Mouse (Mus musculus) heart, embryonic 16.5 days (tissue): Measurements from ENCODE around the gene Chrdl2. TPM values are rescaled to one million over a fixed set of nuclear protein-coding genes. Genes with fewer than 3 reads are reported as not detected.

Experiments
- ATAC-seq: fragments of 200-750 bp; cut with Nextera tagmentation; replicated peaks from 2 replicates; pipeline ENCODE4 v1.8.0; 2017; ENCODE audit warnings: moderate number of reproducible peaks; ENCODE audit not compliant: insufficient read depth, low FRiP score; ENCODE audit errors: extremely low read depth
- H3K27ac ChIP-seq: fragments of 300-500 bp; sonication (generic); 2 replicates; pipeline ENCODE4 v1.5.1; 2014; ENCODE audit warnings: mild to moderate bottlenecking, low read length, control low read depth, moderate library complexity
- H3K27me3 ChIP-seq: fragments of 300-500 bp; sonication (generic); 2 replicates; pipeline ENCODE4 v1.6.1; 2014; ENCODE audit warnings: low read length, mixed read lengths; ENCODE audit not compliant: control insufficient read depth, insufficient read depth
- H3K36me3 ChIP-seq: fragments of 300-500 bp; sonication (generic); 2 replicates; pipeline ENCODE4 v1.6.1; 2014; ENCODE audit not compliant: control insufficient read depth, insufficient read depth
- H3K4me1 ChIP-seq: fragments of 300-500 bp; sonication (generic); 2 replicates; pipeline ENCODE4 v1.6.1; 2014; ENCODE audit warnings: low read length, mixed read lengths; ENCODE audit not compliant: control insufficient read depth, insufficient read depth
- H3K4me2 ChIP-seq: fragments of 300-500 bp; sonication (generic); 2 replicates; pipeline ENCODE4 v1.6.1; 2014; ENCODE audit warnings: low read depth, mild to moderate bottlenecking, control low read depth, low read length
- H3K4me3 ChIP-seq: fragments of 300-500 bp; sonication (generic); 2 replicates; pipeline ENCODE4 v1.5.1; 2014; ENCODE audit warnings: mild to moderate bottlenecking, control low read depth, low read length
- H3K9ac ChIP-seq: fragments of 300-500 bp; sonication (generic); 2 replicates; pipeline ENCODE4 v1.6.1; 2014; ENCODE audit warnings: low read length, control low read depth
- H3K9me3 ChIP-seq: fragments of 300-500 bp; sonication (generic); replicated peaks from 2 replicates; pipeline ENCODE4 v1.6.1; 2016; ENCODE audit warnings: low read length; ENCODE audit not compliant: control insufficient read depth
- WGBS: fragments of 180-500 bp; shearing (Covaris S2); extraction: QIAGEN DNeasy Blood & Tissue Kit; methylation state at CpG from one replicate; pipeline ENCODE4 v1.1.7; 2014; 5-methylcytosine and 5-hydroxymethylcytosine counted together
- polyA plus RNA-seq: library from polyadenylated mRNA; unstranded; fragments of >200 nt; fragmentation: Nextera tagmentation; extraction: Ambion mirVana; gene quantifications from 2 replicates; pipeline ENCODE4 v1.2.1, GENCODE M21; 2015

The Chrdl2 gene
- polyA plus RNA-seq, 1 experiment from 2014 or later: not detected

DNA sequence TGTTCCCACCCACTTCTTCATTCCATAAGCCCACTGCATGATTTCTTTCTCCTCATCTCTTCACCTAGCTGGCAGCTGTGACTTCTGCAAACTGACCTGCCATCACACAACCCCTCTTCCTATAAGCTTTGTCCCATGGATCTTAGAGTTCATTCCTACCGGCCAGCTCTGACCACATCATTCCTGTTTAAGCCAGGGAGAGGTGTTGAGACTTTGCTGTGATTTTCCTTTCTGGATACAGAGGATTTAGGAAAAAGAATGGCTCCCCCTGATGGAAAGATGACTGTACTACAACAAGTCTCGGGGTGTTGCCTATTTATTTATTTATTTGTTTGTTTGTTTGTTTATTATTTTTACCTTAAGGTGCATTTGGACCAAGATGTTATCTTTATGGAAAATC lies 24.7 kb upstream of the Chrdl2 start:
- Histone ChIP-seq H3K36me3 (no peaks in the 10 kb centered on the region), H3K4me2 (no peak overlapping the region), H3K4me1 (peaks cover 7% of the 10 kb centered on the region), H3K9me3 (no peaks in the 10 kb centered on the region), H3K4me3 (no peak overlapping the region), H3K9ac (no peak overlapping the region), H3K27me3 (no peaks in the 10 kb centered on the region), H3K27ac (no peak overlapping the region)
- ATAC-seq: no peak
- WGBS: 16% methylated on average over 2 of the region's 2 CpGs

DNA sequence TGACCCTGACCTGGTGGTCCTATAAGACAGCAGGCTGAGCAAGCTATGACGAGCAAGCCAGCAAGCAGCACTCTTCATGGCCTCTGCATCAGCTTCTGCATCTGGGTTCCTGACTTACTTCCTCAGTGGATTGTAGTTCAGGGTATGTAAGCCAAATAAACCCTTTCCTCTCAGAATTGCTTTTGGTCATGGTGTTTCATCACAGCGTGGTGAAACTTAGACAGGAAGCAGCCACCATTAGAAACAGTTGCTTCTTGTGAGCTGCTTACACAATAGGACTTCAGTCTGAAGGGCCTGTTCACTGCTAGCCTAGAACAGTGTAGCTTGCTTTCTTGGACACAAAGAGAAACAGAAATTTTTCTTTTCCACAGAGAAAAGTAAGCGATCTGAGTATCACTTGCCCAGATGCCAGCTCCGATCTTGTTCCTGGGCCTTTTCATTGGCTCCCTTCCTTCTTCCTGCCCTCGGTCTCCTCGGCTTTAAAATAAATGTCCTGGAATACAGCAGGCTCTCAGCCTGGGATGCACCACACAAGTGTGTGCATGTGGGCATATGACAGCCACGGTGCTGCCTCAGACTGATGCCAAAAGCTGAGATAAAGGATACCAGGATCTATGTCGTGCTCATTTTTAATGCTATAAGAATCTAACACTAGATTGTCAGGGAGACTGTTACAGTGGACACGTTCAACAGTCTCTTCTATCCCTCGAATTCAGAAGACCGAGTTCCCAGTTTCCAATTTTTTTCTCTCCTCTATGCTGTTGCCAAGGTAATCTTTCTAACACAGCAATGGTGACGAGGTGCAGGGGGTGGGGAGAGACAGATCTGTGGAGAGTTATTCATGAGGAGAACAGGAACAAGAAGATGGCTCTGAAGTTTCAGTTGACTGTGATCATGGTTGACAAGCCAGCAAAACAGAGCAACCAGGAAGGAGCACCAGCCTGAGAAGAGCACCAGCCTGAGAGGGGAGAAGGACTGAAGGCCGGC lies 23.4 kb upstream of the Chrdl2 start:
- no peak for ATAC-seq
- Histone ChIP-seq H3K27ac (no peak overlapping the region), H3K9ac (no peak overlapping the region), H3K4me1 (peaks cover 7% of the 10 kb centered on the region), H3K36me3 (no peaks in the 10 kb centered on the region), H3K9me3 (no peaks in the 10 kb centered on the region), H3K4me3 (no peak overlapping the region), H3K27me3 (no peaks in the 10 kb centered on the region), H3K4me2 (no peak overlapping the region)
- WGBS: 74% methylated on average over 13 of the region's 13 CpGs

DNA sequence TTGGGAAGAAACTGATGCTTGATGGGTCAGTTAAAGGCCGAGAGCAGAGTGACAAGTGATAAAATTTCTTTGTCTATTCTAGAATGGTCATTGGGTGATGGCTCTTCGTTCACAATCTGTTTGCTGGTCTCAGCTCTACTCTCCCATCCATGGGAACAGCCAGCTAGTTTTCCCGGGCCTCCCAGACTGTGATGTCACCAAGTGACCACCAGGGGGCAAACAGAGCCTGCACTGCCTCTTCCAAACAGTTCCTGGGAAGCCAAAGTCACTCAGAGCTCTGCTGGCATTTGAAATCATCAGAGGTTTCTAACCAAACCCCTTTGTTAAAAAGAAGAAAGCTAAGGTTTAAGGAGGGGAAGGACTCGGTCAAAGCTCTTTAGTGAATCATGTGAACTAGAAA lies 17.2 kb upstream of the Chrdl2 start:
- H3K27me3 ChIP-seq: no peaks in the 10 kb centered on the region
- H3K4me2 ChIP-seq: no peak overlapping the region
- H3K4me1 ChIP-seq: no peaks in the 10 kb centered on the region
- no peaks in the 10 kb centered on the region for H3K36me3 ChIP-seq
- H3K9me3 ChIP-seq: no peaks in the 10 kb centered on the region
- WGBS: 3% methylated on average over 4 of the region's 4 CpGs
- no peak overlapping the region for H3K4me3 ChIP-seq
- no peak overlapping the region for H3K9ac ChIP-seq
- no peak overlapping the region for H3K27ac ChIP-seq
- no peak for ATAC-seq

DNA sequence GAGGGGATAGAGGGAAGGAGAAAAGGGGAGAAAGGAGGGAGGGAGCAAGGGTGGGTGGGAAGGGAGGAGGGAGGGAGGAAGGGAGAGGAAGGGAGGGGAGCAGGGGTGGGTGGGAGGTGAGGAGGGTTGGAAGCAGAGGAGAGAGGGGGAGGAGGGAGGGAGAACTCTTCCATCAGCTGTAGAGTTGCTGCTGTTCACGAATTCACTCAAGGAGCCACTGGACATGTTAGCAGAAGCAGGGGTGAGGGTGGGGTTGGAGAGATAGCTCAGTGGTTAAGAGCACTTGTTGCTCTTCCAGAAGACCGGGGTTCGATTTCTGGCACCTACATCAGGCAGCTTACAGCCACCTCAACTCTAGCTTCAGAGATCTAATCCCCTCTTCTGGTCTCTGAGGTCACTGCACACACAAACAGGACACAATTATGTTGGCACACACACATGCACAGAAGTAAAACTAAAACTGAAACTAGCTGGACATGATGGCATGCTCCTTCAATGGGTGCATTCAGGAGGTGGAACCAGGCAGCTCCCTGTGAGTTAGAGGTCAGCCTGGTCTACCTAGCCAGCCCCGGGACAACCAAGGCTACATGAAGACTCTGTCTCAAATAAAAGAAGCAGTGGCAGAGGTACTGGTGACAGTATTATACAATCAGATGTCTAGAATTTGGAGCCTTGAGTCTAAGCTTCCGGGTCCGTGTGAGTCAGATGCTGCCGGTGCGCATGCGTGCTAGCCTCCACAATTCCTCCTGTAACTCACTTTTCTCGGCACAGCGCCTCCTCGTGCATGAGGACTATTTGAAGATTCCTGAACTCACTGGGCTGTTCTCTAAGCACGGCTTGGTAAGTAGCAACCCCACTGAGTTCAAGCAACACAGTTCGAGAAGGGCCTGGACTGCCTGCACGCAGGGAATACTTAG lies 15.9 kb upstream of the Chrdl2 start:
- Histone ChIP-seq H3K4me3 (no peak overlapping the region), H3K9ac (no peak overlapping the region), H3K4me1 (no peaks in the 10 kb centered on the region), H3K36me3 (no peaks in the 10 kb centered on the region), H3K27ac (no peak overlapping the region), H3K4me2 (no peak overlapping the region), H3K9me3 (no peaks in the 10 kb centered on the region), H3K27me3 (no peaks in the 10 kb centered on the region)
- no peak for ATAC-seq
- WGBS: 58% methylated on average over 15 of the region's 15 CpGs

- Histone ChIP-seq H3K27ac (no peak overlapping the region), H3K4me3 (no peak overlapping the region), H3K4me2 (no peak overlapping the region), H3K36me3 (no peaks in the 10 kb centered on the region), H3K4me1 (no peaks in the 10 kb centered on the region), H3K9ac (no peak overlapping the region), H3K9me3 (no peaks in the 10 kb centered on the region), H3K27me3 (no peaks in the 10 kb centered on the region)
- no peak for ATAC-seq
- WGBS: 74% methylated on average over 7 of the region's 8 CpGs
Measured at GRCm38 (mm10) chr7:99990990-99991707, 14.8 kb upstream of the Chrdl2 start.

DNA sequence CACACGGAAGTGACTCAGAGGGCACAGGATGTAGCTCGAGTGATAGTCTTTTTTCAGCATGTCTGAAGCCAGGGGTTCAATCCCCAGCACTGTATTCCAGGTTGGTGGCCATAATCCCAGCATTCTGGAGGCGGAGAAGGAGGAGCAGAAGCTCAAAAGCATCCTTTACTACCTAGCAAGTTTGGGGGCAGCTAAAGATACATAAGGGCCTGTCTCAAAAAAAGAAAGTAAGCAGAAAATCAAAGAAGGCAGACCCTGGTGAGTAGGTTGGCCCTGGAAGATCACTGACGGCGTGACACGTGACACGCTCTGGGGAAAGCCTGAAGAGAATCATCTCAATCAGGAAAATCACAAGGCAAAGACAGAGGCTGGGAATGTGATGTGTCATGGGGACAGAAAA lies 12.8 kb upstream of the Chrdl2 start:
- no peaks in the 10 kb centered on the region for H3K27me3 ChIP-seq
- H3K4me2 ChIP-seq: no peak overlapping the region
- no peak overlapping the region for H3K27ac ChIP-seq
- no peaks in the 10 kb centered on the region for H3K9me3 ChIP-seq
- H3K4me3 ChIP-seq: no peak overlapping the region
- H3K36me3 ChIP-seq: no peaks in the 10 kb centered on the region
- no peak for ATAC-seq
- WGBS: 78% methylated on average over 7 of the region's 7 CpGs
- H3K9ac ChIP-seq: no peak overlapping the region
- no peaks in the 10 kb centered on the region for H3K4me1 ChIP-seq

DNA sequence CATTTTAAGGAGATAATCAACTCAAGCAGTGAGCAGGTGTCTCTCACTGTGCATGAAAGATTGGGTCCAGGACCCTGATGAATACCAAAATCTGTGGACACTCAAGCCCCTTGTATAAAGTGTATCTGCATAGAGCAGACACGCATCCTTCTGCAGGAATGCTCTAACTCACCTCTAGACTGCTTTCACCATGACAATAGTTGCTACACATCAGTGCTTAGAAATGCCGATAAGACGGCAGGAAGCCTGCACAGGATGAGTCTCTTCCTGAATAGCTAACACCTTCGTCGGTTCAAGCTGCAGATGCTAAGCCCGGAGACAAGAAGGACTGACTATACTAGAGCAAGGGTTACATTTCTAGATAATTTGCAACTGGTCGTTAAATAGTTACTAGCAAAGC lies 10.8 kb upstream of the Chrdl2 start:
- Histone ChIP-seq H3K4me1 (no peaks in the 10 kb centered on the region), H3K9me3 (no peaks in the 10 kb centered on the region), H3K27ac (no peak overlapping the region), H3K9ac (no peak overlapping the region), H3K4me3 (no peak overlapping the region), H3K36me3 (no peaks in the 10 kb centered on the region), H3K4me2 (no peak overlapping the region), H3K27me3 (no peaks in the 10 kb centered on the region)
- ATAC-seq: no peak
- 61% methylated on average over 7 of the region's 7 CpGs for WGBS

DNA sequence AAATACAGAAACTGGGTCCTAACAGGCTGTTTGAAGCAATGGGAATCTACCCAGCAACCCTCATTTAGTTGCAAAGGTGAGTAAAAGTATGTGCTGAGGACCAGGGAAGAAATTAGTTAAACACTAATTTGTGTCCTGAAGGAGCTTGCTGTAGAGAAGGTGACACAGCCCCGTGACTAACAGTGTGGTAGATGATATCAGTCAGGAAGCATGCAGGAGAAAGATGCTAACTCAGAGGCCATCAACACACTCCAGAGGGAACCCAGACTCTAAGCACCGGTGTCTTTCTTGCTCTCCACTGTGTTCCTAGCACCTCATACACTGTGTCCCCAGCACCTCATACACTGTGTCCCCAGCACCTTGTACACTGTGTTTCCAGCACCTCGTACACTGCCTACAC lies 7.3 kb upstream of the Chrdl2 start:
- Histone ChIP-seq H3K9me3 (no peaks in the 10 kb centered on the region), H3K9ac (no peak overlapping the region), H3K27ac (no peak overlapping the region), H3K4me3 (no peak overlapping the region), H3K4me1 (no peaks in the 10 kb centered on the region), H3K27me3 (no peaks in the 10 kb centered on the region), H3K36me3 (no peaks in the 10 kb centered on the region), H3K4me2 (no peak overlapping the region)
- no peak for ATAC-seq
- 68% methylated on average over 3 of the region's 3 CpGs for WGBS
